Mouse (Mus musculus) liver, postnatal 0 days (tissue): ENCODE results near the gene Tmub1. TPM values are rescaled to one million over a fixed set of nuclear protein-coding genes. Genes with fewer than 3 reads are reported as not detected.

Experiments used
- ATAC-seq: fragments of 200-750 bp; cut with Nextera tagmentation; 2 replicates; pipeline ENCODE4 v1.8.0; 2017; ENCODE audit warnings: mild to moderate bottlenecking, moderate library complexity
- DNase-seq: peaks from one replicate; pipeline ENCODE4 v3.0.0-alpha.2; 2016
- H3K27ac ChIP-seq: fragments of 300-500 bp; sonication (generic); 2 replicates; pipeline ENCODE4 v1.5.1; 2014; ENCODE audit warnings: antibody characterized with exemption, moderate library complexity, mild to moderate bottlenecking, low read depth
- H3K27me3 ChIP-seq: fragments of 300-500 bp; sonication (generic); 2 replicates; pipeline ENCODE4 v1.6.1; 2014; ENCODE audit warnings: low read length, control low read depth, mixed read lengths; ENCODE audit not compliant: insufficient read depth
- H3K36me3 ChIP-seq: fragments of 300-500 bp; sonication (generic); replicated peaks from 2 replicates; pipeline ENCODE4 v1.6.1; 2014; ENCODE audit warnings: mild to moderate bottlenecking, control low read depth, low read length, moderate library complexity, mixed read lengths; ENCODE audit not compliant: insufficient read depth
- H3K4me1 ChIP-seq: fragments of 300-500 bp; sonication (generic); 2 replicates; pipeline ENCODE4 v1.6.1; 2014; ENCODE audit warnings: antibody characterized with exemption, mild to moderate bottlenecking, control low read depth; ENCODE audit not compliant: insufficient read depth
- H3K4me2 ChIP-seq: fragments of 300-500 bp; sonication (generic); 2 replicates; pipeline ENCODE4 v1.6.1; 2014; ENCODE audit warnings: low read depth, mild to moderate bottlenecking, low read length, moderate library complexity, mixed read lengths
- H3K4me3 ChIP-seq: fragments of 300-500 bp; sonication (generic); 2 replicates; pipeline ENCODE4 v1.5.1; 2014; ENCODE audit warnings: low read depth, low read length
- H3K9ac ChIP-seq: fragments of 300-500 bp; sonication (generic); replicated peaks from 2 replicates; pipeline ENCODE4 v1.6.1; 2014; ENCODE audit warnings: mild to moderate bottlenecking, moderate library complexity
- H3K9me3 ChIP-seq: fragments of 300-500 bp; sonication (generic); 2 replicates; pipeline ENCODE4 v1.6.1; 2016; ENCODE audit warnings: mild to moderate bottlenecking, control low read depth, low read length, mixed read lengths
- CTCF ChIP-seq: sonication (generic); IDR thresholded peaks from 2 replicates; pipeline ENCODE4 v1.5.1; 2016; ENCODE audit warnings: antibody characterized with exemption, low read depth
- EP300 ChIP-seq: IDR thresholded peaks from 2 replicates; pipeline ENCODE4 v1.6.1; 2016; ENCODE audit warnings: antibody characterized with exemption, low read depth, mild to moderate bottlenecking
- WGBS: fragments of 180-500 bp; shearing (Covaris S2); extraction: QIAGEN DNeasy Blood & Tissue Kit; methylation state at CpG from one replicate; pipeline ENCODE4 v1.1.7; 2014; ENCODE audit not compliant: insufficient replicate concordance; 5-methylcytosine and 5-hydroxymethylcytosine counted together
- polyA plus RNA-seq: library from polyadenylated mRNA; unstranded; fragments of >200 nt; fragmentation: Nextera tagmentation; extraction: Ambion mirVana; gene quantifications from 2 replicates; pipeline ENCODE4 v1.2.1, GENCODE M21; 2015

The Tmub1 gene
- polyA plus RNA-seq, 1 experiment from 2014 or later, result 5.2 TPM

DNA sequence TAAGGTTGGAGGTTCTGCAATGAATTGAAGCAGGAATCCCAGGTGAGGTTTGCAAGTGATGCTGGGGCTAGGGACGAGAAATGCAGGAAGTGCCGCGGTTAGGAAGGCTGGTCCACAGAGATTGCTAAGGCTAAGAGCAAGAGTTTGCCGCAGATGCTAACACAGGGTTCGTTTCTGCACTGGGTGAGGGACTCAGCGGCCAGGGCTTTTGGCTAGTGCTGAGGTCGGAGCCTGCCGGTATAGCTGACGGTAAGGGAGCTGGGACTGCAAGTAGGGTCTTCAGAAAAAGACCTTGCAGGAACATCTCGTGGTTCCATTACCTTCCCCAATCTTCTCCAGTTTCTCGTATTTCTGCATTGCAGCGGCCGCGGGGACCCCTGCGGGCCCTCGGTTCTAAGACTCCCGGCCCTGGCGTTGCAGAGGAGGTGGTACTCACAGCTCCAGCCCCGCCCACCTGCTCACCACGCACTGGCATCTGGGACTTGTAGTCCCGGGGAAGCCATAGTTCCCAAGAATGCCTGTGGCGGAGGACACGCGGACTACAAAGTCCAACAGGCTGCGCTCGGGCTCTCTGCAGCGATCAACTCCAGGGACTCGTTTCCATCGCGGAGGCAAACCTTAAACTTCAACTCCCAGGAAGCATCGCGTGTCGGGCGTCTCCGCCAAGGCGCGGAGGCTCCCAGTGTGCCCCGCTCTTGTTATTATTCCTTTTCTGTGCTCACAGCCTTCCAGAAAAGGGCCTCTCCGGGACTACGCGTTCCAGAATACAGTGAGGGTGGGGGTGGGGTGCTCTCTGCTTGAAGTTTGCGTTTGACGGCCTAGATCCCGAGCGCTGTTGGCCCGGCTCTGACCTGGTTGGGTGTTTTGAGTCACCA is 24.3 kb downstream of the Tmub1 start, which contains the start of the genes Cdk5 and Slc4a2:
Cdk5 (minus strand) TSS at position 402 of the 875 bp plus-strand sequence.
Slc4a2 (plus strand) TSS at position 709 of the 875 bp plus-strand sequence.
- DNase-seq, result peak; percentile 98
- peaks cover 11% of the 10 kb centered on the region; the same call in 1 of the 2 replicates for H3K36me3 ChIP-seq
- peak within 1 kb of the TSS; percentile 97 for H3K27ac ChIP-seq
- WGBS, result under 1% methylated on average over 46 of the region's 46 CpGs
- H3K4me1 ChIP-seq, result peaks cover 26% of the 10 kb centered on the region
- TF ChIP-seq CTCF, result no peak
- TF ChIP-seq EP300, result peak; percentile 79
- H3K9ac ChIP-seq, result peak within 1 kb of the TSS; percentile 80
- no peaks in the 10 kb centered on the region for H3K9me3 ChIP-seq
- peak within 1 kb of the TSS; percentile 65 for H3K4me3 ChIP-seq
- no peaks in the 10 kb centered on the region for H3K27me3 ChIP-seq
- H3K4me2 ChIP-seq, result peak within 1 kb of the TSS; percentile 96
- ATAC-seq, result peak; percentile 89

DNA sequence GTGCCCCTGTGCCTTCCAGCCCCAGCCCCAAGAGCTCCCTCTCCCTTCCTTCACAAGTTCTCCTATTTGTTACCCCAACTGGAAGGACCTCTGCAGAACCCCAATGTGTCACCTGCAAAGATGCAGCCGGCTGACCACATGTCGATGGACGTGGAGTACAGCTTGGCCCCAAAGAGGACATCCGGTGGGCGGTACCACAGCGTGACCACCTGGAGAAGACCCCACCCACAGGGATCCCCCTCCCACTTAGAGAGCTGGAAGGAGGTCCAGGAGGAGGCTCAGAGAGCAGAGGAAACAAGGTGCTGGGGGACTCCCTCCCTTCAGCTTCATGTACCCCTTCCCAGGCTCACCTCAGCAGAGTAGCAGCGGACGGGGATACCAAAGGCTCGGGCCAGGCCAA is 27.3 kb downstream of the Tmub1 start:
- Histone ChIP-seq H3K4me2 (no peak overlapping the region), H3K36me3 (peaks cover 11% of the 10 kb centered on the region; the same call in 1 of the 2 replicates), H3K4me3 (no peak overlapping the region), H3K9me3 (no peaks in the 10 kb centered on the region), H3K27ac (no peak overlapping the region), H3K9ac (no peak overlapping the region), H3K4me1 (peaks cover 5% of the 10 kb centered on the region; the same call in 1 of the 2 replicates), H3K27me3 (no peaks in the 10 kb centered on the region)
- 91% methylated on average over 9 of the region's 9 CpGs for WGBS
- DNase-seq (no peak), ATAC-seq (no peak)
- TF ChIP-seq EP300, result no peak
- TF ChIP-seq CTCF, result no peak

DNA sequence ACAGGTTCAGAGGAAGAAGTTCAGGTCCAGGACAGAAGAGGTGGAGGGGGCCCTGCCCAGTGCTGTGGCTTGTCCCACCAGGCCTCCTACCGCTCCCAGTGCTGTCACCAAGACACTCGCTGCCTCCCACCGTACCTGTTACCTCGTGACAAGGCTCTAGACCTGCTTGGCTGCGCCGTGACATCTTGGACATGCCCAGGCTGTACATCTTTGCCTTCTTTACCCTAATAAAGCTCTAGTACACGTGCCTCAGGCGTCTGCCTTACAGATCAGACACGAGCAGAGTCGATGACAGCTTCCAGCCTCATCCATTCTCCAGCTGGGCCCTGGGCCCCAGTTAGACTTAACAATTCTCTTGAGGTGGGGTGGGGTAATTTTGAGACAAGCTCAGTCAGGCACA is 30.1 kb downstream of the Tmub1 start:
- Histone ChIP-seq H3K27ac (no peak overlapping the region), H3K4me3 (no peak overlapping the region), H3K9ac (no peak overlapping the region), H3K27me3 (no peaks in the 10 kb centered on the region), H3K36me3 (peaks cover 11% of the 10 kb centered on the region; the same call in 1 of the 2 replicates), H3K4me2 (no peak overlapping the region), H3K9me3 (no peaks in the 10 kb centered on the region), H3K4me1 (0 out of 2 replicates have a peak, but pooled peaks cover under 1% of the 10 kb centered on the region)
- ATAC-seq (no peak), DNase-seq (no peak)
- 81% methylated on average over 10 of the region's 10 CpGs for WGBS
- TF ChIP-seq EP300 (no peak), CTCF (no peak)

DNA sequence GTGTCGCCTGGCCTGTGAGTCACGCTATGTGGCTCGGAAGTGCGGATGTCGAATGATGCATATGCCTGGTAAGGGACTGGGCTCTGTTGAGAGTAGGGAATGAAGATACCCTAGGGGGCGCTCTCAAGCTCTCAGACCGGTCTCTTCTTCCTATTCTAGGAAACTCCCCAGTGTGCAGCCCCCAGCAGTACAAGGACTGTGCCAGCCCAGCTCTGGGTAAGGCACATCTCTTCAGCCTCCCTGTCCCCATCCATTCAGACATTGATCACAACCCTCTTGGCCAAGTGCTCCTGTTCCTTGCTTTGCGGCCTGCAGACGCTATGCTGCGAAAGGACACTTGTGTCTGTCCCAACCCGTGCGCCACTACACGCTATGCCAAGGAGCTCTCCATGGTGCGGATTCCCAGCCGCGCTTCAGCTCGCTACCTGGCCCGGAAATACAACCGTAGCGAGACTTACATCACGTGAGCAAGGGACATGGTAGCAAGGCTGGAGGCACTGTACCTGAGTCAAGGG is 31.4 kb downstream of the Tmub1 start:
- no peaks in the 10 kb centered on the region for H3K4me1 ChIP-seq
- no peaks in the 10 kb centered on the region for H3K27me3 ChIP-seq
- TF ChIP-seq CTCF (peak; percentile 76), EP300 (no peak)
- peak overlapping the region; percentile 26; the same call in 1 of the 2 replicates for H3K4me2 ChIP-seq
- no peak overlapping the region for H3K4me3 ChIP-seq
- H3K9ac ChIP-seq, result no peak overlapping the region
- no peak overlapping the region for H3K27ac ChIP-seq
- no peaks in the 10 kb centered on the region for H3K9me3 ChIP-seq
- DNase-seq (peak; percentile 71), ATAC-seq (peak; percentile 75)
- H3K36me3 ChIP-seq, result peaks cover 11% of the 10 kb centered on the region; the same call in 1 of the 2 replicates
- 5% methylated on average over 21 of the region's 21 CpGs for WGBS

DNA sequence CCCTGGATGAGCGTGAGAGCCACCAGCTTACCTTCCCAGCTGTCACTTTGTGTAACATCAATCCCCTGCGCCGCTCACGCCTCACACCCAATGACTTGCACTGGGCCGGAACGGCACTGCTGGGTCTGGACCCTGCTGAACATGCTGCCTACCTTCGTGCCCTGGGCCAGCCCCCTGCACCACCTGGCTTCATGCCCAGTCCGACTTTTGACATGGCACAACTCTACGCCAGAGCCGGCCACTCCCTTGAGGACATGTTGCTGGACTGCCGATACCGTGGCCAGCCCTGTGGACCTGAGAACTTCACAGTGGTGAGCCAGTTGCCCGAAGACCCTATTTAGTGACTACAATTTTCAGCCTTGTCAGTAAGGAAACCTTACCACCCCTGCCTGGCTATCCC is 33.7 kb downstream of the Tmub1 start:
- H3K4me2 ChIP-seq, result no peak overlapping the region
- 80% methylated on average over 13 of the region's 13 CpGs for WGBS

DNA sequence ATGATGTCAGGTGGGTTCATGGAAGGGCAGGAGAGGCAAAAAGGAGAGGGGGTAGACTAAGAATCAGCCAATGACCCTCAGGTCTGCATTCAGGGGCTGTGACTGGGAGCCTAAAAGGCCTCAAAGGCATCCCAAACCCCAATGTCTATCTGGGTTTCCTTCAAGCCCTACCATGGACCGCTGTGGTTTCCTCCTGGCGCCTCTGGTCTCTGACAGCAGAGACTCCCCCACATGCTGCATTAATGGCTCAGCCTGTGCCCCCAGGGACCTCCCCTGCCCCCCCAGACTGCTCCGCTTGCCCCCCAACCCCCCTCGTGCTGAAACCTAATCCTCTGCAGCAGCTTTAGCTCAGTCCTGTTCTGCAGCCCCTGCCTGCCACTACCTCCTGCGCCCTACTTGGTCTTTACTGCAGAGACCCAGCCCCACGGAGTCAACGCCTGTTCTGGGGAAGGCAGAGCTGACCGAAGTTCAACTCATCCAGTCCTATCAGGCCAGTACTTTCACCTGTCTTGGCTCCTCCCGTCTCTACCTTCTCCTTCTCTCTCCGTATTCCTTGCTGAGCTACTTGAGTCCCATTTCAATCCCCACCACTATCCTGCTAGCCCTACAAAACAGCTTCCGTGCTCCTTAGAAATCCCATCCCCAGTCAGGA is 34.5 kb downstream of the Tmub1 start, which contains the start of gene Asic3:
Asic3 (plus strand) TSS at position 351 of the 652 bp plus-strand sequence.
- 0 out of 2 replicates have a peak, but pooled peaks cover 2% of the 10 kb centered on the region for H3K36me3 ChIP-seq
- no peak within 1 kb of the TSS for H3K9ac ChIP-seq
- H3K4me1 ChIP-seq, result no peaks in the 10 kb centered on the region
- no peak for ATAC-seq
- no peaks in the 10 kb centered on the region for H3K9me3 ChIP-seq
- TF ChIP-seq CTCF (no peak), EP300 (no peak)
- DNase-seq, result no peak
- WGBS, result 36% methylated on average over 11 of the region's 11 CpGs
- no peak within 1 kb of the TSS for H3K4me3 ChIP-seq
- H3K27ac ChIP-seq, result no peak within 1 kb of the TSS
- H3K4me2 ChIP-seq, result no peak within 1 kb of the TSS
- no peaks in the 10 kb centered on the region for H3K27me3 ChIP-seq

More for the DNA sequence above, 33.7 kb downstream of the Tmub1 start:
- no peak overlapping the region for H3K4me3 ChIP-seq
- no peak overlapping the region for H3K27ac ChIP-seq
- no peak for DNase-seq
- no peak overlapping the region for H3K9ac ChIP-seq
- no peaks in the 10 kb centered on the region for H3K27me3 ChIP-seq
- no peak for TF ChIP-seq EP300
- TF ChIP-seq CTCF, result no peak
- H3K4me1 ChIP-seq, result no peaks in the 10 kb centered on the region
- no peaks in the 10 kb centered on the region for H3K9me3 ChIP-seq
- 0 out of 2 replicates have a peak, but pooled peaks cover 2% of the 10 kb centered on the region for H3K36me3 ChIP-seq
- ATAC-seq, result no peak
